Mouse (Mus musculus) intestine, embryonic 16.5 days (tissue): ENCODE data around the gene Pxdn. TPM values are rescaled to one million over a fixed set of nuclear protein-coding genes. Genes with fewer than 3 reads are reported as not detected.

Source experiments
- ATAC-seq: fragments of 200-750 bp; cut with Nextera tagmentation; 2 replicates; pipeline ENCODE4 v1.8.0; 2017; ENCODE audit warnings: moderate TSS enrichment, moderate library complexity
- H3K27ac ChIP-seq: fragments of 300-500 bp; sonication (generic); 2 replicates; pipeline ENCODE4 v1.5.1; 2014; ENCODE audit warnings: mild to moderate bottlenecking, low read length
- H3K27me3 ChIP-seq: fragments of 300-500 bp; sonication (generic); replicated peaks from 2 replicates; pipeline ENCODE4 v1.6.1; 2014; ENCODE audit warnings: low read length, control low read depth, mixed read lengths; ENCODE audit not compliant: control insufficient read depth, insufficient read depth
- H3K36me3 ChIP-seq: fragments of 300-500 bp; sonication (generic); 2 replicates; pipeline ENCODE4 v1.6.1; 2014; ENCODE audit warnings: low read length, control low read depth; ENCODE audit not compliant: control insufficient read depth, insufficient read depth
- H3K4me1 ChIP-seq: fragments of 300-500 bp; sonication (generic); 2 replicates; pipeline ENCODE4 v1.6.1; 2014; ENCODE audit warnings: low read length, control low read depth, mixed read lengths; ENCODE audit not compliant: control insufficient read depth, insufficient read depth
- H3K4me2 ChIP-seq: fragments of 300-500 bp; sonication (generic); 2 replicates; pipeline ENCODE4 v1.6.1; 2014; ENCODE audit warnings: low read depth, low read length, control low read depth
- H3K4me3 ChIP-seq: fragments of 300-500 bp; sonication (generic); 2 replicates; pipeline ENCODE4 v1.5.1; 2014; ENCODE audit warnings: mild to moderate bottlenecking, low read length
- H3K9ac ChIP-seq: fragments of 300-500 bp; sonication (generic); 2 replicates; pipeline ENCODE4 v1.6.1; 2014; ENCODE audit warnings: low read depth, low read length
- H3K9me3 ChIP-seq: fragments of 300-500 bp; sonication (generic); 2 replicates; pipeline ENCODE4 v1.6.1; 2016; ENCODE audit warnings: low read length, control low read depth; ENCODE audit not compliant: control insufficient read depth
- WGBS: fragments of 180-500 bp; shearing (Covaris S2); extraction: QIAGEN DNeasy Blood & Tissue Kit; methylation state at CpG from one replicate; pipeline ENCODE4 v1.1.7; 2014; 5-methylcytosine and 5-hydroxymethylcytosine counted together
- polyA plus RNA-seq: library from polyadenylated mRNA; unstranded; fragments of >200 nt; fragmentation: Nextera tagmentation; extraction: Ambion mirVana; gene quantifications from 2 replicates; pipeline ENCODE4 v1.2.1, GENCODE M21; 2015

The Pxdn gene
- polyA plus RNA-seq, 1 experiment from 2014 or later: 48.2 TPM

DNA sequence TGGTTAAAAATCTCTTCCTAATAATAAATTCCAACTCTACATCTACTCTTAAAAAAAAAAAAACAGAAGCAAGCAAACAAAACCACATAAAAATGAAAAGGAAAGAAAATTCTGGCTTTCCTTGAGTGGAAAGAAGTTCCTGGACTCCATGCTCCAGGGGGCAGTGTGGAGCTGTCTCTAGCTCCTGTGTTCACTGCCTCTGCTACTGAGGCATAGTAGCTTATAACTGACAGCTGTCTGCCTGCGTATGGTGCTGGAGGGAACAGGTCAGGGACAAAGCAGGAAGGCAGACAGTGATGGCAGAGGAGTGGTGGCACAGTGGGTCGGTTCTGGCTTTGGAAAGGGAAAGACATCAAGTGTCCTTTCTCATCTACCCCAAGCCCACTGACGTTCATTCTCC, 10.5 kb upstream of the Pxdn start:
- no peaks in the 10 kb centered on the region for H3K9me3 ChIP-seq
- no peaks in the 10 kb centered on the region for H3K27me3 ChIP-seq
- H3K4me1 ChIP-seq: no peaks in the 10 kb centered on the region
- H3K4me2 ChIP-seq: no peak overlapping the region
- H3K9ac ChIP-seq: no peak overlapping the region
- ATAC-seq: no peak
- no peak overlapping the region for H3K4me3 ChIP-seq
- 36% methylated on average over 3 of the region's 3 CpGs for WGBS
- no peak overlapping the region for H3K27ac ChIP-seq
- no peaks in the 10 kb centered on the region for H3K36me3 ChIP-seq

DNA sequence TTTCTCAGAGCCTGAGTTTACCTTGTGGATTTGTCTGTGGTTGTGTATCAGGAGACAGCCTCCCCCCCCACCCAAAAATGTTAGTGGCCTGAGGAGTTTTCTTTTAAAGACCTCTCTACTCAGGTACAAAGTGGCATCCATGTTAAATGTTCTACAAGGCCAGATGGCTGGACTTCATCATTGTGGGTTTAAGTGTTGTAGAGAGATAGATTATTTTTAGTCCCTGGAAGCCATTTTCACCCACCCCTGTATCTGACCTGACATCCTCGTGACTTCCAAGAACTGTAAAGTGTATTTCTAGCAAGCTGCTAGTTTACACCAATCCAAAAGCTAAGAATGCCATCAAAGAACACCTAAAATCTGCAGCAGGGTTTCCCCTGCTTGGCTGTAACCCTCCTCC, 6.8 kb upstream of the Pxdn start:
- no peaks in the 10 kb centered on the region for H3K36me3 ChIP-seq
- H3K4me1 ChIP-seq: no peaks in the 10 kb centered on the region
- H3K4me2 ChIP-seq: no peak overlapping the region
- no peak overlapping the region for H3K27ac ChIP-seq
- H3K4me3 ChIP-seq: no peak overlapping the region
- H3K27me3 ChIP-seq: no peaks in the 10 kb centered on the region
- no peak overlapping the region for H3K9ac ChIP-seq
- H3K9me3 ChIP-seq: no peaks in the 10 kb centered on the region
- WGBS: 41% methylated on average over 1 of the region's 1 CpGs
- ATAC-seq: no peak

DNA sequence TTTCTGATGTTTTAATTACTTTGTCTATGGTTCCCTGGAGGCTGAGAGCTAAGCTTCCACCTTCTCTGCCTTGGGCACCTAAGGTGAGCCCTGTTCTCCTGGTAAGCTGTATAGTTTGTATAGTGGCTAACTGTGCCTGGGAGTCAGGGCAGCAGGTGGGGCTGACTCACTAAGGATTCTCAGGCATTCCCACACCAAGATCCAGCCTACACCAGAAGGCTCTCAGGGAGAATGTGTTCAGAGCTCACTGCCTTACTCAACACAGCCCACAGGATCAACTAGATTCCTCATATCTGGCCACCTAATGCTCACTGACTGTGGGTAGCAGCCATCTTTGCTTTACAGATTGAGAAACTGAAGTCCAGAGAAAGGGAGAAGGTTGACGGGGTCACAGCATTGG, 4.5 kb upstream of the Pxdn start:
- 0 out of 2 replicates have a peak, but pooled peaks cover 2% of the 10 kb centered on the region for H3K36me3 ChIP-seq
- ATAC-seq: no peak
- H3K4me1 ChIP-seq: peaks cover 3% of the 10 kb centered on the region; the same call in 1 of the 2 replicates
- no peaks in the 10 kb centered on the region for H3K9me3 ChIP-seq
- H3K27me3 ChIP-seq: no peaks in the 10 kb centered on the region
- no peak overlapping the region for H3K9ac ChIP-seq
- H3K4me2 ChIP-seq: no peak overlapping the region
- no peak overlapping the region for H3K4me3 ChIP-seq
- whole genome bisulfite sequencing: 92% methylated on average over 1 of the region's 1 CpGs
- H3K27ac ChIP-seq: no peak overlapping the region

DNA sequence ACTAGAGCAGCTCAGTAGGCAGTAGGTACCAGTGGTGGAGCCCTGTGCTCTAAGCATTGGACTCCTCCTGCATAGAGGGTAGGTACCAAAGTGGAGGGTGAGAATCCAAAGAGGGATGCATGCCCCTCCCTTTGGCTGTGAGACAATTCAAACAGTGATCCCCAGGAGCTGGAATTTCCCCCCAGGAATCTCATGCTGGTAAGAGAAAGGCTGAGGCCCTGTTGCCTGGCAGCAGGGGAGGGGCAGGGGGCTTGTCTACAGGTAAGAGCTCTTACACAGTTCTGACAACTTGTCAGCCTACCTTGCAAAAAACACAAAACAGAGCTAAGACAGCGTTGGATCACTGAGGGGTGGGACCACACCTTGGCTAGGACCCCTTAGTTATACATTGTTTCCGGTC, 3.9 kb upstream of the Pxdn start:
- WGBS: 71% methylated on average over 2 of the region's 2 CpGs
- no peak overlapping the region for H3K27ac ChIP-seq
- H3K9me3 ChIP-seq: no peaks in the 10 kb centered on the region
- H3K36me3 ChIP-seq: 0 out of 2 replicates have a peak, but pooled peaks cover 2% of the 10 kb centered on the region
- H3K4me2 ChIP-seq: no peak overlapping the region
- H3K4me1 ChIP-seq: peaks cover 3% of the 10 kb centered on the region; the same call in 1 of the 2 replicates
- no peak overlapping the region for H3K9ac ChIP-seq
- H3K27me3 ChIP-seq: no peaks in the 10 kb centered on the region
- H3K4me3 ChIP-seq: no peak overlapping the region
- ATAC-seq: no peak

DNA sequence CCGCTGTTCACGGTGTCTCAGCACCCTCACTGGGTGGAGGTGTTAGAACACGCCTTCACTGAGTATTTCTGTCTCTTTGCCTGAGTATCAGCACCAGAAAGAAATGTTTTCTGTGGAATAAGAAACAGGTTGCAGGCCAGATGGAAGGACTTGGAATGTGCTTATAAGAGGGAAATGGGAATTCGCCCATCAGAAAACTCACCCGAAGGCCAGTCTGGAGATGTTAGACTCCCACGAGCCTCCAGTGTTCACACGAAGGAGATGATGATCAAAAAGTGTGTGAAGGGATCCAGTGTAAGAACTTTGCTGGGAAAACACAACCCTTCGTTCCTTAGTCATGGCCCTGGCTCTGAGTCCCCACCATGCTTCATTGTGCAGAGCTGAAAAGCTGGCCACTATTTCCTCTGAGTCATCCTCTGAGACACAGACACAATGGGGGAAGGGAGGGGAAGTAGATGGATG, 3.3 kb upstream of the Pxdn start:
- no peak overlapping the region for H3K4me3 ChIP-seq
- no peak overlapping the region for H3K27ac ChIP-seq
- no peak overlapping the region for H3K4me2 ChIP-seq
- no peaks in the 10 kb centered on the region for H3K27me3 ChIP-seq
- no peak for ATAC-seq
- H3K36me3 ChIP-seq: 0 out of 2 replicates have a peak, but pooled peaks cover 2% of the 10 kb centered on the region
- 70% methylated on average over 8 of the region's 8 CpGs for WGBS
- no peak overlapping the region for H3K9ac ChIP-seq
- H3K4me1 ChIP-seq: peaks cover 3% of the 10 kb centered on the region; the same call in 1 of the 2 replicates
- H3K9me3 ChIP-seq: no peaks in the 10 kb centered on the region

DNA sequence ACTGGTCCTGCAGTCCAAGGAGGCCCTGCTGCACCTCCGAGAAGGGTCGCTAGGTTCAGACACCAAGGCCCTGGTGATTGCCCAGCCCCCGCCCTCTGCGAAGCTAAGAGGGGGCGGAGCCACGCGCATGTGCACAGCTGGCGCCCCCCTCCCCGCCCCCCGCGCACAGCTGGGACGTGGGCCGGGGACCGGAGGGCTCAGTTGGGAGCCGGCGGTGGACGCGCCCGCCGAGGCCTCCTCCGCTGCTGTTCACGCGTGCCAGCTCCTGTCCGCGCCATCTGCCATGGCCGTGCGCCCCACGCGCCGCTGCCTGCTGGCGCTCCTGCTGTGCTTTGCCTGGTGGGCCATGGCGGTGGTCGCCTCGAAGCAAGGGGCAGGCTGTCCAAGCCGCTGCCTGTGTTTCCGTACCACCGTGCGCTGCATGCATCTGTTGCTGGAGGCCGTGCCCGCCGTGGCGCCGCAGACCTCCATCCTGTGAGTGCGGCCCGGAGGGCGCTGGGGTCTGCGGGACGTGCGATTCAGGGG, 505 bp downstream of the Pxdn start:
- Histone ChIP-seq H3K4me1 (peaks cover 15% of the 10 kb centered on the region), H3K27ac (peak overlapping the region; percentile 86), H3K9me3 (no peaks in the 10 kb centered on the region), H3K4me2 (peak overlapping the region; percentile 82), H3K4me3 (peak overlapping the region; percentile 67), H3K36me3 (0 out of 2 replicates have a peak, but pooled peaks cover 2% of the 10 kb centered on the region), H3K27me3 (no peaks in the 10 kb centered on the region), H3K9ac (peak overlapping the region; percentile 83)
- WGBS: 0% methylated on average over 49 of the region's 49 CpGs
- ATAC-seq: peak; percentile 87

DNA sequence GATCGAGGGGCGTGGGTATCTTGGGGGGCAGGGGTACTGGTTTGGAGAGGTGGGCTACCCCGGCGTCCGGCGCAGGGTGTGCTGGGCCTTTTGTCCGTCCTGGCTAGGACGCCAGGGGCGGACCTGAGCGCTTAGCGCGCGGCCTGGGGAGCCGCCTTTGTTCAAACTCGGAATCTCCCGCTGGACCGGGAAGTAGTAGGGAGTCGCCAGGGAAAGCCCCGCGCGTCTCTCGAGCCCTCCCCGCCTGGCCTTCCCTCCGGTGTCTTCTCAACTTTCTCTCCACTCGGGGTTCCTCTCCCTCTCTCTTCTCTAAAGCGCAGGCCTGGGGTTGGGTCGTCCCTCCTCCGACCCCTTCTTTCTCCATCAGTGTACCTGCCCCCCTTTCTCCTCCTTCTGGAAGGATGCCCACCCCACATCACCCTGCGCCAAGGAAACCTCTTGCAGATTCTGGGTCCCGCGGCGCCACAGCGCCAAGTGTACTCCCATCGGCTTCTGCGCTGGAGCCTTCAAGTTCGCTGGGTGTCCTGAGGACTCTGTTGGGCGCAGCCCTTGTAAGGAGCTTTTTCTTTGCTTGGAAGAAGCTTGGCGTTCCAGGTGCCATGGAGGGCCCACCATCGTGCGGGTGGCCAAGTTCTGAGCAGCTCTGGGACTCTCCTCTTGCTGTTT, 1.1 kb downstream of the Pxdn start:
- Histone ChIP-seq H3K4me2 (peak overlapping the region; percentile 82), H3K27ac (peak overlapping the region; percentile 86), H3K4me1 (peaks cover 15% of the 10 kb centered on the region), H3K27me3 (no peaks in the 10 kb centered on the region), H3K9ac (peak overlapping the region; percentile 83), H3K36me3 (0 out of 2 replicates have a peak, but pooled peaks cover 2% of the 10 kb centered on the region), H3K9me3 (no peaks in the 10 kb centered on the region), H3K4me3 (peak overlapping the region; percentile 67)
- 1% methylated on average over 40 of the region's 40 CpGs for whole genome bisulfite sequencing
- ATAC-seq: peak; percentile 85

DNA sequence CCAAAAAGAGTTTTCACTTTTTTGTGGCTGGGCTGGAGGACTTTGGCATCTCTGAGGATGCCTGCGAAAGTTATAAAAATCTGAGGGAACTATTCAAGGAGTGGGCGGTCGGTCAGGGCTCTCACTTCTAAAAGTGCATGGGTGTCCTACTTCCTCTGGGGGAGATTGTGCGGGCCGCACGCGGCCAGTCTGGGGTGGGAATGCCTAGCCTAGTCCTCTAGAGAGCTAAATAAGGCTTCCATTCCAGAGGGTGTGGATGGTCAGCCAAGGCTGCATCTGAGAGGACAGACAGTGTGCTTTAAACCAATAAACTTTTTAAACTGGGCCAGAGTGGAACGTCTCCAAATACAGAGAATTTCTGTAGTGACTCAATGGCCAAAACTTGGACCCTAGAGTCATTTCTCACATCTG, 1.9 kb downstream of the Pxdn start:
- Histone ChIP-seq H3K36me3 (0 out of 2 replicates have a peak, but pooled peaks cover 2% of the 10 kb centered on the region), H3K27ac (peak overlapping the region; percentile 86), H3K9me3 (no peaks in the 10 kb centered on the region), H3K9ac (peak overlapping the region; percentile 83), H3K4me3 (peak overlapping the region; percentile 67), H3K27me3 (no peaks in the 10 kb centered on the region), H3K4me2 (peak overlapping the region; percentile 82), H3K4me1 (peaks cover 18% of the 10 kb centered on the region)
- WGBS: 16% methylated on average over 8 of the region's 8 CpGs
- ATAC-seq: no peak

DNA sequence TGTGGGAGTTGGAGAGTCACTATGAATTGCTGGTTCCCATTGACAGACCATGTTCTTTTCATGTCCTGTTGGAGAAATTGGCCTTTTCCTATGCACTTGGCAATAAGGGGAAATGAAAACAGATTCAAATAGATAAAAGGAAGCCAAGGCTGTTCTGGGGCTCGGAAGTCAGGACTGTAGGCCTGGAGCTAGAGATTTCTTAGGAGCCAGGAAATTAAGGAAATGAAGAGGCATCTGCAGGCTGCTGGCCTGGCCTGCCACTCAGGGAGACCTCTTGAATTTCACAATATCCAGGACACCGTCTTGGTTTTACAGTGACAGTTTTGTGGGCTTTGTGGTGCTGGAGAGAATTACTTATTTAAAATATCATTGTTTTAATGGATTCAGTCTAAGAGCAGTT, 5.0 kb downstream of the Pxdn start:
- H3K27ac ChIP-seq: no peak overlapping the region

More for the DNA sequence above, 5.0 kb downstream of the Pxdn start:
- 68% methylated on average over 2 of the region's 2 CpGs for WGBS
- no peaks in the 10 kb centered on the region for H3K27me3 ChIP-seq
- no peak overlapping the region for H3K9ac ChIP-seq
- no peaks in the 10 kb centered on the region for H3K36me3 ChIP-seq
- no peak overlapping the region for H3K4me2 ChIP-seq
- H3K4me3 ChIP-seq: no peak overlapping the region
- H3K4me1 ChIP-seq: peaks cover 34% of the 10 kb centered on the region
- no peak for ATAC-seq
- no peaks in the 10 kb centered on the region for H3K9me3 ChIP-seq
